Mouse (Mus musculus): ENCODE results near the gene Tmem240.

- no peak for TF ChIP-seq POLR2A (IDR thresholded peaks at IDR 0.05; ENCODE audit: insufficient read depth, low read length)
- TF ChIP-seq EP300 (IDR thresholded peaks at IDR 0.05; ENCODE audit: insufficient read depth, low read depth, low read length) = no peak
- no peak for TF ChIP-seq CTCF (IDR thresholded peaks at IDR 0.05; ENCODE audit: low read depth, low read length)
Observed at GRCm38 (mm10) chr4:155776704-155777335, 42.2 kb downstream of the Tmem240 start.

Data from ES-Bruce4 (cell line).